Mouse (Mus musculus) gastrocnemius, postnatal 14 days (tissue): Measurements from ENCODE around the gene Cars2. TPM values are rescaled to one million over a fixed set of nuclear protein-coding genes. Genes with fewer than 3 reads are reported as not detected.
"Not testable (repeated sequence)": the region's sequence is repeated elsewhere in the genome, so short reads cannot be mapped to it uniquely, and the experiment has no call there.

Experiments used
- DNase-seq: peaks from one replicate; pipeline ENCODE4 v3.0.0; 2021; ENCODE audit warnings: mixed read lengths
- intact Hi-C: fragments of 180-260 bp; cut with DNase I; formaldehyde crosslinking; loops from one replicate; pipeline ENCODE4 v1.15.1; 2025; ENCODE audit warnings: low total_unique reads
- long read RNA-seq, 2 experiments: library from polyadenylated mRNA; stranded (forward); transcript quantifications; one replicate each; pipeline ENCODE4 v2.0.0; 2021
- total RNA-seq, 2 experiments: library from RNA; stranded (reverse); gene quantifications; 2 replicates each; pipeline ENCODE4 v1.2.3; 2021

Cars2 gene
- 10 to 100 TPM; 12.8 to 13.8 TPM for total RNA-seq
- long read RNA-seq, experiment 1, partial matches to known transcripts, result 0 of 23 reads
- long read RNA-seq, experiment 1, other reads (novel, unspliced or antisense), result 17 of 23 reads
- long read RNA-seq, experiment 2, transcript Cars2-201 (15 exons, 1,902 nt), result major isoform, 8 of 33 reads
- long read RNA-seq, experiment 2, partial matches to known transcripts, result 0 of 33 reads
- long read RNA-seq, experiment 2, other reads (novel, unspliced or antisense), result 23 of 33 reads

DNA sequence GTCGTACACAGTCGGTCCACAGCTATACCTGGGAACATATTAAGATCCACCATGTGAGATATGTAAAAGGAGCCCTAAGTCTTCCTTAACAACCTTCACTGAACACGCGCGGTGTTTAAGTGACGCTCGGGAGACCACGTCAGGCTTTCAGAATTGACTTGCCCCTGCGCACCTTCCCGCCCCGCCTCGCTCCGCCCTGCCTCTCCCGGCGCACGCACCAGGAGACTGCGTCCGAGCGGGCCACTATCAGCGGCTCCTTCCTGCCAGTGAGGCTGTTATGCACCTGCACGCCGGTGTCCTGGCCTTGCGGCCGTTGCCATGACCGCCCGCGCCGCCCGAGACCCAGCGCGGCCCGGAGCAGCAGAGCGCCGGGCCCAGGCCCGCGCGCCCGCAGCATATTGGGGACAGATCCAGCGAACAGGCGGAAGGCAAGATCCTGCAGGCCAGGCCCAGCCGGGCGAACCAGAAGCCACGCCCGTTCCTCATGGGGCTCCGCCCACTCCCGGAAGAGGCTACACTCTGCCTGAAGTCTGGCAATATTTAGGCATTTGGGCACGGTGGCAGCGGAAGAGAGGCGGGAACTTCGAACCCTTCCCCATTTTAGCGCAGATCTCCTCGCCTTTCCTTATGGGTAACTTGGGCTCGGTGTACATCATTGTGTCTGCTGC lies at the start of gene Cars2:
Gene Cars2 (minus strand): TSS at position 503 of the 668 bp plus-strand sequence.
- intact Hi-C loops, result no loop called here
- peak; percentile 92 for DNase-seq

DNA sequence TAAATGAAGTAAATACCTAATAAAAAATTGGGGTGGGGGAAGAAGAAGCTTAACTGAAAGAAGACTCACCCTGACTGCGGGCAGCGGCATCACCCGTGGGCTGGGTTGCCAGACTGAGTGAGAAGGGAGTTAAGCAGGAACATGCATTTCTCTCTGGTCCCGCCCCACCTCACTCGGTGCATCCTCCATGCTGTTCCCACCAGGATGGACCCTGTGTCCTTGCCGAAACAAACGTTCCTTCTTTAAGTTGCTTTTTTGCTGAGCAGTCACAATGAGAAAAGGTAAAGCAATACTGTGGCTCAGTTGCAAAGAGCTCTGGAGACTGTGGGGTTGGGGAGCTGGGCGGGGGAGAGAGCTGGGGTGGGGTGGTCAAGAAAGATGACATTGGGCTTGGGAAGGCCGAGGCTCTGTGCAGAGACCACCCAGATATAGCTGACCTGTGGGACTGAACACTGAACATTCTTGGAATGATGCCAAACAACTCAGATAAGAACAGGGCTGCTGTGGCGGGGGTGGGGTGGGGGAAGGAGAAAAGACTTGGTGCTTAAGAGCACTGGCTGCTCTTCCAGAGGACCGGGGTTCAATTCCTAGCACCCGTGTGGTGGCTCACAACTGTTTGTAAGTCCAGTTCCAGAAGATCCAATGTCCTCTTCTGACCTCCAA lies 42.8 kb upstream of the Cars2 start:
- intact Hi-C loops, result no loop called here
- no peak for DNase-seq

DNA sequence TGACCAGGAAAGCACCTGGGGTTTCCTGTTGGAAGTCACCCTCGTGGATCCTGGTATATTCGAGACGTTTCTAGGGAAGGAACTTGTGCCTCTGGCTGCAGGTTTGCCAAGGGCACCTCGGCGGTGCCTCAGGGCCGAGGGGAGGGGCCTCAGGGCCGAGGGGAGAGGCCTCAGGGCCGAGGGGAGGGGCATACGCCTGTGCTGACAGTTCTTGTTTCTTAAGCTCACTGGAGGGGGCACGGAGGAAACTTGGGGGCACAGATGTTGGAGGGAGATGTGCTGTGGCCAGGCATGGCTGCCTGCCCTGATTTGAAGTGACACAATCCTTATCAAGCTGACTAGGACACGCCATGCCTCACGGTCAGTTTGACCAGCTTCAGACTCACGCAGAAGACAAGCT lies 41.7 kb upstream of the Cars2 start:
- DNase-seq, result no peak
- intact Hi-C loops, result no loop called here

DNA sequence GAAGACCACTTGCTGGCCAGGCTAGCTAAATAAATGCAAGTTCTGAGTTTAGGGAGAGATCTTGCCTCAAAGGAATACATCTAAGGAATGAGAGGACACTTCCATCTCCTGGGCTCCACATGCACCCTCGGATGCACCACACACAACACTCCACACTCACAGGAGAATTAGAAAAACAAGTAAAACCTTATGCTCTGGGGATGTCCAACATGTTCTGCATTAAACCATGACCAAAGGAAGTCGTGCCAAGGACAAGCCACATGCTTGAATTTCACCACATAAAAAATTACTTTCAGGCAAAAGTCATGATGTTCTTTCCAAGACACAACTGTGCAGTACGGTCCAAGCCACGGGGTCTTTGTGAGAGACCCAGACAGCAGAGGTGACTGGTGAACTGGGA lies 41.3 kb upstream of the Cars2 start:
- intact Hi-C loops, result no loop called here

DNA sequence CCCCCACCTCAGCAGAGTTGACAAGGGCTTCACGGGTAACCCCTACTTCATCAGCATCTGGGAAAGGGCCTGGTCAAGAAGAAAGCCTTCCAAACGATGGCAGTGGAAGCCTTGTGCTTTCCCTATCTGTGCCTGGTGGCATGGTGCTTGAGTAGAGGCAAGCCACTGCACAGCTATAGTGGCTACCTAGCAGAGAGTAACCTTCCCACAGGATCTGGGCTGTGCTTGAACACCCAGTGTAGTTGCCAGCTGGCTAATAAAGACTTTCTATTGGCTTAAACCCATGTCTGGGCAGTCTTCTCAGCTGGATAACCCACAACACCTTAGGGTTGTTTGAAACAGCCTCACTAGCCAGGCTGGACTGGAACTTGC lies 35.8 kb upstream of the Cars2 start:
- no peak for DNase-seq
- intact Hi-C loops, result no loop called here

More for the DNA sequence above, 41.3 kb upstream of the Cars2 start:
- no peak for DNase-seq

DNA sequence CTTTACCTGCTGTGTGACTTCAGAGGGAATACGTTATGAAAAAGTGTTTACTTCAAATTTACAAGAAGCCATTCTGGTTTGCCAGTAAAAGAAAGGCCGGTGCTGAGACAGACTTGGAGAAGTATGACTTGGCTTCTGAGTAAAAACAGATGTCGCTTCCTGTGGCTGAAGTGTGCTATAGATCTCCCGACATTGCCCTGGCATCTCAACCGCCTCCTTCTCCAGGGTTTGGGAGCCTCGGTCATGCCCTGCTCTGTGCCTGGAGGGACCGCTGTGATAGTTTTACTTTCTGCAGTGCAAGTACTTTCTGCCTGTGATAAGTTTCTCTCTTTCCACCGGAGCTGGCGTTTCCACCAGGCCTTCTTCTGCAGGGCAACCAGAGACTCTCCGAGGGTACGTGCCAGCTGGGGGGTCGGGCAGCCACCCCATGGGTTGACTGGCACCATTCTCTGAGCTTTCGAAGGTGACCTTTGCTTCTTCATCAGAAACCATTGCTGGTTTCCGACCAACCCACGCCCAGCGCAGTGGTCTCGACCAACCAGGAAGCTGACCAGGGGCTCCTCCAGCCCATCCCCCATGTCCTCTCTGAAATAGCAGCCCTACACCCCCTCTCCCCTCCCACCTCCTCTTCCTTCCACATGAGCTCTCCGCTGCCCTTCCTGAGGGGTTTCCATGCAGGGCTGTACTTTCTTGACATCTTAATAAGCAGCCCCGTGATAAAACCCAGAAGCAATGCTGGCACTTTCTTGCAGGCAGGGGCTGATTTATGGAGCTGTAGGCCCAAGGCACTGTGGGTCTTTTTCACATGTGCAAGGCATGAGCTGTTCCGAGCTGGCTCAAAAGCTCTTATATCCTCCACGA lies 35.2 kb upstream of the Cars2 start:
- intact Hi-C loops, result no loop called here
- no peak for DNase-seq

DNA sequence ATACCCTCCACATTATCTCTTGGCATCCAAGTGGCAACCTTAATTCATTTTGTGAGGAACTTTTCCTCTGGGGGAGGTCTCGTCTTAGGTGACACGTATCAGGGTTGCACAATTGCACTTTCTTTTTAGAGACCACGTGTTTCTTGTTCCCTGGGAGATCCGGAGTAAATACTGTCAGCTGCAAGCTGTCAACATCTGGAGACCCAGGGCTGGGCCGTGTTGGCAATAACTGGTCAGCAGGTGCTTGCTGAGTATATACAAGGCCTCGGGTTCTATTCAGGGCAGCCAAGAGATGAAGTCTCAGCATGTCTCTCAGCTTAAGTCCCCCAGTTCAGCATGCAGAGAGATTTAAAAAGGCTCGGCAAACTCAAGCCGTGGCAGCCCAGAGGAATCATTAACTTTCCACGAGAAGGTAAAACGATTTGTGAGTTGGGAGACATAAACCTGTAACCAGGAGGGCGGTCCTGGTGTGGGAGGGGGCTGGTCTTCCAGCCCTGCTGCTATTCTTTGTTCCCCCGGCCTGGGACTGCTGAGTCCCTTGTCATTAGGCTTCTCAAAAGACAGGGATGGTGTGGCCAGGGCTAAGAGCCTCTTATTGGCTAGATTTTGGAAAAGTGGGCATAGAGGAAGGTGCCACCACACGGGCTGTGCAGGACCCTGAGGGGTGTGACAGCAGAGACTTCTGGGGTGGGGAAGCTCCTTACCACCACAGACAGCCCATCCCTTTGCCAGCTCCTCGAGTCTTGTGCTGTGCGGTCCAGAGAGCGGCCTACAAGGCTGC lies 25.2 kb upstream of the Cars2 start:
- DNase-seq, result peak; percentile 42

DNA sequence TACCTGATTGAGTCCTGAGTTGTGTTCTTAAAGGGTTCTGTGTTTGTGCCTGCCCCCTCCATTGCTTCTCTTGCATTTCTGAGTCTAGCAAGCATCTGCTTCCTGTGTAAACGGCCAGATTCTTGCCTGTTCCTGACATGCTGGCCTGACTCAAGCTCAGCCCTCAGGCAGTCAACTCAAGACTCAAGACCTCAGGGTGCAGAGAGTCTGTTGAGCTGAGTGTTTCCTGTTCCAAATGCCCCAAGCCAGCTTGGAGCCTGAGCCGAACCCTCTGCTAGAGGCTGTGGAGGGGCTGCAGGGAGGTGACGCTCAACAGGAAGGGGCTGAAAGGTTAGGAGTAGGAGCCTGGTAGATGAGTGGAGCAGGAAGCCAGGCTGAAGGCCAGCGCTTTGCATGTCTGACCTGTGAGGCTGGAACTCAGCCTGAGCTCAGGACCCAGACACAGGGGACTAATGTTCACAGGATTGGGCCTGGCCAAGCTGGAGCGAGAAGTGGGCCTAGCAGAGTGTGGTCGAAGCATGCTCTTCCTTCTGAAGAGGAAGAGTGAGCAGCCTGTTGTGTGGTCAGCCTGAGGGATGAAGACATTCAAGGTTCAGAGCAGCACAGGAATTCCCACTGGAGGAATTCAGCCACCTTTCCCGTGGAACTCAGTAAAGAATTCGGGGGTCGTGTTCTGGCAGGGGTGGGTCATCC lies 24.5 kb upstream of the Cars2 start:
- no peak for DNase-seq
- intact Hi-C loops, result no loop called here

More for the DNA sequence above, 25.2 kb upstream of the Cars2 start:
- intact Hi-C loops, result no loop called here

DNA sequence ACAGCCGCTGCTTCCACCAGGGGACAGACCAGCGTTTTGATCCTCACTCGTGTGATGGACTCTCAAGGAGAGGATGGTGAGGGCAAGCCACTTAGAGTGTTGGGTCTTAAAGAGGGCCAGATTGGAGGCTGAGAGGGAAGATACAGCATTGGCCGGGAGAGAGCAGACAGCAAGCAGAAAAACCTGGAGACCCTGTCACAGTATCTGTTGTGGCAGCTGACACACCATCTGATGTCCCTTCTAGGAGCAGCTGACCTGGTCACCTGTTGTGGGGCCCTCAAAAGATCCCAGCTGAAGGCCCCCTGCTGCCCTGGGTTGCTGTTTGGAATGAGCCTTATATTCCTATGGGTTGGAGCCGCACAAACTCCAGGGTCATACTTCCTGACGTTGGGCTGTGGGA lies 21.8 kb upstream of the Cars2 start:
- DNase-seq, result no peak
- intact Hi-C loops, result no loop called here

DNA sequence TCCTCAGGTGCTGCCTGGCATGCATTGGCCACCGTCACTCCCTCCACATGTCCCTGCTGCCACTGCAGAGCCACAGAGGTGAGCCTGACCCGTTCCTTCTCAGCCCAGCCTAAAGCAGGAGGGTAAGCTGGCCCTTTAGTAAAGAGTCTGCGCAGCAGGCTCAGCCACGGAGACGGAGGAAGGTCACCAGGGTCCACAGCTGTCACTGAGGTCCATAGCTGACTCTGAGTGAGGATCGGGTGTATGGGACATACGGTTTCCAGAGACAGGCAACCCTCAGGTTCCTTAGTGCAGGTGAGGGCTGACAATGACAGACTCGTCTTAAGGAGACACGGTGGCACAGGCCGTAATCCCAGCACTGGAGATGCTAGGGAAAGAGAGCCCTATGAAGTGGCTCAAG lies 21.4 kb upstream of the Cars2 start:
- intact Hi-C loops, result no loop called here
- no peak for DNase-seq

DNA sequence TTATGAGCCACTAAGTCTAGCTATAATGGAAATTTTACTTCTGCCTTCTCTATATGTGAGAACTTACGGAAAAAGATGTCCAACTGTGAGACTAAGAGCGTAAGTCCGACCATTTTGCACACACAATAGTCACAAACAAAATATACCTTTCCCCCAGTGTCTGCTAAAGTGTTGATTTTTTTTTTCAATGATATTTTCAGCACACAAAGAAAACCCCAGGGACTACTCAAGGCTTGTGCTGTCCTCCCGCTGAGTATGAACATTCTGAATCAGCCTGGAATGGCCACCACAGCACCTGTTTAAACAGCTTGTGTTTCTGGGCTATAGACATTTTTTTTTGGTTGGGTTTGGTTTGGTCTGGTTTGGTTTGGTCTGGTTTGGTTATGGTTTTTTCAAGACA lies 20.2 kb upstream of the Cars2 start:
- DNase-seq, result no peak
- intact Hi-C loops, result no loop called here

DNA sequence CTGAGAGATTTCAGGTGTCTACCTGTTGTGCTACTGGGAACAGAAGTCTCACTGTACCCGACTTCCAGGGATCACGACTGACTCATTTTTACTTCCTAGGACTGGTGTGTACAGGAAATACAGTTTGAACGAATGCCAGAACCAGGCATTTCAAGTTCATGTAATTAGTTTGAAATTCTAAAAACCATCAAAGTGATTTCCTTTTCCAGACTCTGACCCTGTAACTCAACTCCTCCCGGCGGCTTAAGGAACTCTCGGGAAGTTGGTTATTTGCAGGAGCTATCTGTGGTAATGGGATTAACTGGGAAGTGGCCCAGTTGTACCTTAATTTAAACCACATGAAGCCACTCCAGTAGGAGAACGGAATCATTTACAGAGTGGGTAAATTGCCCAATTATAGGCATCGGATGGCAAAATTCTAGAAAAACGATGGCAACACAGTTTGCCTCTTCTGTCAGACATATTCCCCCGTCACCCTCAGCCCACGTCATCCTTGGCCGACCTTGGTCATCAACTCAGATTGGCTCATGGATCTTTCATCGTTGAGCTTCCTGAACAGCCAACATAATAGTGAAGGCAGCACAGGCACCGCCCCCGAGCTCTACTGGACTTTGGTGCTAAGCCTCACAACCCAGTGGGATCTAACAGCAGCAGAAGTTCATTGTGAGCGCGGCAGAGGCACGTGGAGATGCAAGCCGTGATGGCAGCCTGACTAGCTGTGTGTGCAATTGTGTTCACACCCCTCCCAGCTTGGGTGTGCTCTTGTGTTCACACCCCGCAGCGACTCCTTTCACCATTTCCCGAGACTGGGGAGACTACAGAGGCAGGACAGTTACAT lies 18.9 kb upstream of the Cars2 start:
- intact Hi-C loops, result no loop called here
- no peak for DNase-seq

DNA sequence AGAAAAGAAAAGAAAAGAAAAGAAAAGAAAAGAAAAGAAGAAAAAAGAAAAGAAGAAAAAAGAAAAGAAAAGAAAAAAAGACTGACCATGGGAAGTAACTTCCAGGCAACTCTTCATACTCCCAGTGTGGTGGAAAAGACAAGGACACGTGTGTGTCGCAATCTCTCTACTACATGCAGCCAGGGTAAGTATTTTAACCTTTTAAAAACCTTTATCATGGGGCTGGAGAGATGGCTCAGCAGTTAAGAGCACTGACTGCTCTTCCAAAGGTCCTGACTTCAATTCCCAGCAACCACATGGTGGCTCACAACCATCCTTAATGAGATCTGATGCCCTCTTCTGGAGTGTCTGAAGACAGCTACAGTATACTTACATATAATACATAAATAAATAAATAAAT lies 17.6 kb upstream of the Cars2 start:
- DNase-seq, intact Hi-C loops: not testable (repeated sequence)

DNA sequence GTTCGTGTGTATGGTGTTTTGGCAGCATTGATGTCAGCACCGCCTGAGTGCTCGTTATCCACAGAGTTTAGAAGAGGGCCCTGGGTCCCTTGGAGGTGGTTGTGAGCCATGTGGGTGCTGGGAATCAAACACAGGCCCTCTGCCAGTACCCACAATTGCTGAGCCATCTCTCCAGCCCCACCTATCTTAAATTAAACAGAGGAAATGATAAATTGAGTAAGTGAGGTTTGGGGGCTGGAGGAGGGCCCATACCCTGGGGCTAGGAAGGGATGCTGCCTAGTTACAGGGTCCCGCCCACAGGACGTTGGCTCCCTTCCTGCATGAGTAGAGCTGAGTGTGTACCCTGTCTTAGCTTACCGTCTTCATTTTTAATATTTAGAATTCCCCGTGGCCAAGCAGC lies 14.1 kb upstream of the Cars2 start:
- no peak for DNase-seq
- intact Hi-C loops, result no loop called here

DNA sequence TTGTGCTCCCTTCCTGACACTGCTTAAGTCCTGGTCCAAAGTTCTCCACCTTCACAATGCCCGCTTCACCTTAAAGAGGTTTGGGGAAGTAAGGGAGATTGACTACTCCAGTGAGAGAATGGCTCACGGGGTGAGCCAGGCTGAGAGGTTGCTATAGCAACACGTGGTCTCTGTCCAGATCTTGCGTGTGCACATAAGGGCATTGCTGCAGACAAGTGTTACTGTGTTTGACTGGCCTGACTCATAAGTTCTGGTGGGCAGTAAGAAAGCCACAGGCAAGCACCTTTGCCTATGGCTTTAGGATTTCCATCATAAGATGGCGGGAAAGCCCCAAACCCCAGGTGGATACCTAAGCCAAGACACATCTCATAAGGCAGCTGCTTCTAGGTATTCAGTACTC lies 13.7 kb upstream of the Cars2 start:
- intact Hi-C loops, result no loop called here
- DNase-seq, result no peak

DNA sequence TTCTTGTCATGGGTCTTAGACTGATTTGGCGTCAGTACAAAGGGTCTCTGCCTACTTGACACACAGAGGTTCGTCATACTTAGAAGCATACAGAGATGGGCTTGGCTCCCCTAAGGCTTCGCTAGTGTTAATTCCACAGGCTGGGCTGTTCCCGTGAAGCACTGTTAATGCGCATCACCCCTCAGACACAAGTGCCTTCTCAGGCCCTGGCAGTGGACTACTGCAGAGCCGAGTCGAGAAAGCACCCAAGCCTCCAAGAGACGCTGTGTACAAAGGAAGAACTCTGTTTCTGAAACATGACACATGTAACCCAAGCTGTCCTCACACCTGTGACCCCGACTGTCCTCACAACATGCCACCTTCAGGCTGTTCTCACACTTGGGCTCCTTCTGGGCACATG lies 9.6 kb upstream of the Cars2 start:
- DNase-seq, result no peak
- intact Hi-C loops, result no loop called here

DNA sequence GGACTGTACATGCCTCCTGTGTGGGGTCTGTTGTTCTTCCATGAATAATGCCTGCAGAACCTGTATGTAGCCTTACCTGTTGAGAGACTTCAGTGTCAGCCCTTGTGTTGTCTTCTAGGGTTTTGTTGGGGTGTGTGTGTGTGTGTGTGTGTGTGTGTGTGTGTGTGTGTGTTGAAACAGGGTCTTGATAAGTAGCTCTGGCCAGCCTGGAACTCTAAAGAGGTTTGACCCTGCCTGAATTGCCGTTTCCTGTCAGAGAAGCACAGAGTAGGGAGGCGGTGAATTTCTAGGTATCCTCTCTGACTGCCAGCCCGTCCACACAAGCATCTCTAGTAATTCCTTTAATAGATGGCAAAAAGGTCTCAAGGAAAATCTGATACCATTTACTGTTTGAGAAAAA lies 8.9 kb upstream of the Cars2 start:
- intact Hi-C loops, result no loop called here
- no peak for DNase-seq
